Mouse (Mus musculus) midbrain, postnatal 0 days (tissue): ENCODE measurements at regions not wholly inside any gene's neighbourhood (a gene's known extent, or its start where the extent isn't known, plus 50 kb on each side); places are given as distances from the start of the nearest gene placed in this dataset.

Experiments used
- ATAC-seq: fragments of 200-750 bp; cut with Nextera tagmentation; 2 replicates; pipeline ENCODE4 v1.8.0; 2017; ENCODE audit warnings: moderate number of reproducible peaks, mild to moderate bottlenecking, moderate TSS enrichment, moderate library complexity; ENCODE audit not compliant: low FRiP score
- DNase-seq: peaks from one replicate; pipeline ENCODE4 v3.0.0-alpha.2; 2015; ENCODE audit warnings: low spot score
- H3K27ac ChIP-seq: fragments of 300-500 bp; sonication (generic); 2 replicates; pipeline ENCODE4 v1.5.1; 2014; ENCODE audit warnings: low read depth, mild to moderate bottlenecking, low read length, mixed read lengths
- H3K27me3 ChIP-seq: fragments of 300-500 bp; sonication (generic); 2 replicates; pipeline ENCODE4 v1.6.1; 2014; ENCODE audit warnings: low read length, control low read depth, mixed read lengths; ENCODE audit not compliant: insufficient read depth
- H3K36me3 ChIP-seq: fragments of 300-500 bp; sonication (generic); 2 replicates; pipeline ENCODE4 v1.6.1; 2014; ENCODE audit warnings: low read length, control low read depth, mixed read lengths; ENCODE audit not compliant: insufficient read depth
- H3K4me1 ChIP-seq: fragments of 300-500 bp; sonication (generic); 2 replicates; pipeline ENCODE4 v1.6.1; 2014; ENCODE audit warnings: mild to moderate bottlenecking, control low read depth, antibody characterized with exemption, low read length, mixed read lengths; ENCODE audit not compliant: insufficient read depth
- H3K4me2 ChIP-seq: fragments of 300-500 bp; sonication (generic); 2 replicates; pipeline ENCODE4 v1.6.1; 2014; ENCODE audit warnings: low read depth, mild to moderate bottlenecking, low read length, mixed read lengths; ENCODE audit not compliant: poor library complexity, severe bottlenecking
- H3K4me3 ChIP-seq: fragments of 300-500 bp; sonication (generic); 2 replicates; pipeline ENCODE4 v1.5.1; 2014; ENCODE audit warnings: low read depth, mild to moderate bottlenecking, low read length, moderate library complexity
- H3K9ac ChIP-seq: fragments of 300-500 bp; sonication (generic); replicated peaks from 2 replicates; pipeline ENCODE4 v1.6.1; 2014; ENCODE audit warnings: mild to moderate bottlenecking, low read length, moderate library complexity, mixed read lengths; ENCODE audit not compliant: poor library complexity, severe bottlenecking
- H3K9me3 ChIP-seq: fragments of 300-500 bp; sonication (generic); 2 replicates; pipeline ENCODE4 v1.6.1; 2016; ENCODE audit warnings: low read length, control low read depth
- CTCF ChIP-seq: IDR thresholded peaks from 2 replicates; pipeline ENCODE4 v1.5.1; 2016; ENCODE audit warnings: antibody characterized with exemption, mild to moderate bottlenecking
- WGBS: fragments of 180-500 bp; shearing (Covaris S2); extraction: QIAGEN DNeasy Blood & Tissue Kit; methylation state at CpG from one replicate; pipeline ENCODE4 v1.1.7; 2014; 5-methylcytosine and 5-hydroxymethylcytosine counted together

DNA sequence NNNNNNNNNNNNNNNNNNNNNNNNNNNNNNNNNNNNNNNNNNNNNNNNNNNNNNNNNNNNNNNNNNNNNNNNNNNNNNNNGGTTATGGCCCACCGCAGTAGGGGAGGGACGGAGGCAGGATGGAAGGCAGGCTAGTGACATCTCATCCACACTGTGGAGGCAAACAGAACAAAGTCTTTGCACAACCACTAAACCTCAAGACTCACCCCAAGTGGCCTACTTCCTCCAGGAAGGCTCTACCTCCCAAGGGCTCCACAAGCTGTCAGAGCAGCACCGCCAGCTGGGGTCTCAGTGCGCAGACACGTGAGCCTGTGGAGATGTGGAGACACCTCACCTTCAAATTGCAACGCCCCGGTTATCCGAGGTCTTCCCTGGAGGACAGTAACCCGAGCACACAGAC lies 138.7 kb upstream of the Pmfbp1 start:
- TF ChIP-seq CTCF: no peak
- no peak overlapping the region for H3K9ac ChIP-seq
- WGBS: 90% methylated on average over 9 of the region's 9 CpGs
- H3K9me3 ChIP-seq: no peaks in the 10 kb centered on the region
- no peak overlapping the region for H3K4me3 ChIP-seq
- DNase-seq (no peak), ATAC-seq (no peak)
- no peak overlapping the region for H3K27ac ChIP-seq
- H3K4me2 ChIP-seq: no peak overlapping the region
- H3K27me3 ChIP-seq: no peaks in the 10 kb centered on the region
- no peaks in the 10 kb centered on the region for H3K36me3 ChIP-seq
- H3K4me1 ChIP-seq: peaks cover 3% of the 10 kb centered on the region; the same call in 1 of the 2 replicates

DNA sequence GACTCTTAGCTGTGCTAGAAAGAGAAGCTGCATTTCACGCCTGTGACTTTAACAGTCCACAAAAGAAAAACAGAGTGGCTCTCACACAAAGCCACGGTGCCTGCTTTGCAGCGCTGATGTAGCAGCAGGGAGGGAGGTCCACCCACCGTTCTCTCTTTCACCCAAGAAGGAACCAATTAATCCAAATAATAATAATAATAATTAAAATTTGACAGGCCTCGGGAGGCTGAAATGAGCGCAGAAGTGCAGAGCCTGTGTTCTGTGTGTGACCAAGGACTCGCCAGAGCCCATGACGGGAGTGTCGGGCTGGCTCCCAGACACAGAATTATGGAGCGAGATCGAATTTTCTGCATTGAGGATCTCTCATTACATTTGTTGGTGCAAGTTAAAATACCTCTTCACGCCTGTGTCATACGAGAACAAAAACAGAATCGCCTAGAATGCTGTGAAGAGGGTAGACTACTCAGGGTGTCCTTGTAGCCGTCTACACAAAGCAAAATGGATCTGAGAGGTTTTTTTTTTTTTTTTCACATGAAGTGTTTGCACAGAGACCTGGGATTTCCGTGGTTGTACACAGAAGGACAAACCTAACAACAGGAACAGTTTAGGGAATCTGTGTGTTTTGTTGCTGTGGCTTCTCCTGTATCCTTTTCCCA lies 134.3 kb upstream of the Pmfbp1 start:
- no peak overlapping the region; the same call in 1 of the 2 replicates for H3K4me3 ChIP-seq
- WGBS: 7% methylated on average over 16 of the region's 16 CpGs
- ATAC-seq: peak; percentile 41; the same call in 1 of the 2 replicates

DNA sequence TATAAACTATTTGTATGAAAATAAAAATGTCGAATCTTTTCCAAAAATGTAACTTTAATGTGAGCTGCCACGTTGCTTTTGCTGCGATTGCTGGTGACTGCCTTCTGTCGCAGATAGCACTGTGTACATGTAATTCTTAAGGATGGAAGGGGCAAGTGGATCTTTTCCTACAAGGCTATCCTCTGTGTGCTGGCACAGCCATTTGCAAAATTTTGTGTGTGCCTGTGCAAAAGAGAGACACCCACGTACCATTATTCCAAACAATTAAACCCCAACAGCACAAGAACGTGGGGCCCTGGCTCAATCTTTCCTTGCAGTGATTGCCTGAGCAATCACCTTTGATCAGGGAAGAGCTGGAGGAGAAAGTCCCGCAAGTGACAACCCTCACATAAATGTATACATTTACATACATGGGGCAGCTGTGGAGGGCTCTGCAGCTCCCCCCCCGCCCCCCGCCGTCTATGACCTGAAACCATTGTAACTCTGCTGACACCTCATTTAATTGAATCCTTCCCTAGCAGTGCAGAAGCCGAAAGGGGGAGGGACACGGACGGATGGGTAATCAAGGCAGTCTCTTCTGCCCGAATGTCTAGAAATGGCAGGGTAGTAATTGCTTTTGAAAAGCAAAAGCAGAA lies 133.6 kb upstream of the Pmfbp1 start:
- no peaks in the 10 kb centered on the region for H3K9me3 ChIP-seq
- 6% methylated on average over 14 of the region's 14 CpGs for WGBS
- TF ChIP-seq CTCF: no peak

More for the DNA sequence above, 134.3 kb upstream of the Pmfbp1 start:
- H3K4me1 ChIP-seq: 0 out of 2 replicates have a peak, but pooled peaks cover 6% of the 10 kb centered on the region
- peak overlapping the region; percentile 52 for H3K9ac ChIP-seq
- peak; percentile 55 for DNase-seq
- H3K4me2 ChIP-seq: peak overlapping the region; percentile 47
- H3K9me3 ChIP-seq: no peaks in the 10 kb centered on the region
- H3K27me3 ChIP-seq: no peaks in the 10 kb centered on the region
- peak overlapping the region; percentile 95 for H3K27ac ChIP-seq
- H3K36me3 ChIP-seq: no peaks in the 10 kb centered on the region
- no peak for TF ChIP-seq CTCF

DNA sequence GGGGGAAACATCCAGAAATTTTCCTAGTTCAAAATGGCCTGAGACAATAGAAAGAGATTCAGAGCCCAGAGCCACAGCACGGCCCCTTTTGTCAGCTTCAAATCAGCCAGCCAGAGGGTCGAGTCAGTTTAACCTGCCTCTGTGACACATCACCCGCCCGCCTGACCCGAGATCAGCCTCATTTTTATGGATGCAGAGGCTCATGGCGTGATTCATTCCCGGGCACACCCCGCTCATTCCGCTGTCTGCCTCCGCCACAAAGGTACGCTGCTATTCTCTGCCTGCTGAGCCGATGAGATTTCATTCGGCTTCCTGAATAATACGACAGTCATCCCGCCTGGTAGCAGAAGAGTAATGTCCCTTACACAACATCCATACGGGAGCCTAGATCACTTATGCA lies 132.9 kb upstream of the Pmfbp1 start:
- H3K9me3 ChIP-seq: no peaks in the 10 kb centered on the region
- H3K4me3 ChIP-seq: peak overlapping the region; percentile 14; the same call in 1 of the 2 replicates
- H3K27me3 ChIP-seq: no peaks in the 10 kb centered on the region
- DNase-seq (peak; percentile 66), ATAC-seq (0 out of 2 replicates have a peak, but pooled peaks have one; percentile 47)
- no peaks in the 10 kb centered on the region for H3K36me3 ChIP-seq
- H3K4me1 ChIP-seq: 0 out of 2 replicates have a peak, but pooled peaks cover 6% of the 10 kb centered on the region
- H3K9ac ChIP-seq: peak overlapping the region; percentile 51
- WGBS: 3% methylated on average over 16 of the region's 16 CpGs
- peak overlapping the region; percentile 45 for H3K4me2 ChIP-seq
- peak overlapping the region; percentile 95 for H3K27ac ChIP-seq
- TF ChIP-seq CTCF: no peak

More for the DNA sequence above, 133.6 kb upstream of the Pmfbp1 start:
- ATAC-seq (0 out of 2 replicates have a peak, but pooled peaks have one; percentile 27), DNase-seq (peak; percentile 46)
- peak overlapping the region; percentile 95 for H3K27ac ChIP-seq
- peak overlapping the region; percentile 51 for H3K9ac ChIP-seq
- peak overlapping the region; percentile 45 for H3K4me2 ChIP-seq
- peak overlapping the region; percentile 9; the same call in 1 of the 2 replicates for H3K4me3 ChIP-seq
- H3K27me3 ChIP-seq: no peaks in the 10 kb centered on the region
- H3K4me1 ChIP-seq: 0 out of 2 replicates have a peak, but pooled peaks cover 6% of the 10 kb centered on the region
- H3K36me3 ChIP-seq: no peaks in the 10 kb centered on the region

DNA sequence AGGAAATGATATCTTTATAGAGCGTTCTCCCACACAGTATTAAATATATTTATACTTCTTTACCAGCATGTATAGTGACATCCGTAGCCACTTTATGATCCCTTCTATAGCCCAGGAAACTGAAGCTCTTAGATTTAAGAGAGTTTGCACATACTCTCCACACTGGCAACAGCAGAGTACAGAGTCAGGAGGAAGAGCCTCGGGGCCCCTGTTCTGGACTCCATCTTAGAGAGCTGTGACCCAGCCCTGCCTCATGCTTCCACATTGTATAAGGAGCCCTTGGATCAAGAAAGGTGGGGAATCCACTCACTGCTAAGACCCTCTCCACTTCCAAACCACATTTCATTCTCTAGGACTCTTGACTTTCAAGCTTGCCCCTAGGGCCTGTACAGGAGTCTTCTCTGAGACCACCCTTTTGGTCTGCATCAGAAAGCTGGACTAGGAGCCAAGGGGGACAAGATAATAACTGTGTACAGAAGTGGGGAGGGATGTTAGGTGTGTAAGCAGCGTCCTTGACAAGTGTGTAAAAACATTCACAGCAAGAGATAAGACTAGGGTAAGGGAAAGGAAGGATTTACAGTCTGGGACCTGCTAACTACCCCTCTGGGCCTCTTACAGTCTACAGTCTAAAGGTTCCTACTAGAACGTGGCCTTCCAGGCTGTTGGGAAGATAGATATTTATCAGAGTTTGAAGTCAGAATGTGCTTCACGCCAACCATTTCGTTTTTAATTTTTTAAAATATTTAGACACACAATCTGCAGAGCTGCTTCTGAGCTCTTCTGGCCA lies 132.1 kb upstream of the Pmfbp1 start:
- no peak overlapping the region; the same call in 1 of the 2 replicates for H3K4me2 ChIP-seq
- H3K9ac ChIP-seq: no peak overlapping the region
- WGBS: 80% methylated on average over 7 of the region's 7 CpGs
- H3K4me1 ChIP-seq: 0 out of 2 replicates have a peak, but pooled peaks cover 6% of the 10 kb centered on the region
- H3K27me3 ChIP-seq: no peaks in the 10 kb centered on the region
- H3K4me3 ChIP-seq: no peak overlapping the region
- no peak for TF ChIP-seq CTCF
- ATAC-seq (no peak), DNase-seq (no peak)
- H3K9me3 ChIP-seq: no peaks in the 10 kb centered on the region
- H3K27ac ChIP-seq: peak overlapping the region; percentile 95
- no peaks in the 10 kb centered on the region for H3K36me3 ChIP-seq
